Mouse (Mus musculus) ES-E14 (cell line): ENCODE data around the gene Hnf4a. TPM values are rescaled to one million over a fixed set of nuclear protein-coding genes. Genes with fewer than 3 reads are reported as not detected.

ENCODE experiments used
- DNase-seq: peaks from one replicate; pipeline ENCODE4 v3.0.0-alpha.2; 2013; ENCODE audit warnings: low read depth, low spot score
- H3K27ac ChIP-seq: 2 replicates; pipeline ENCODE4 v1.5.1; 2012; ENCODE audit warnings: low read depth, mild to moderate bottlenecking, low read length, moderate library complexity, mixed read lengths; ENCODE audit not compliant: poor library complexity, insufficient read depth, severe bottlenecking
- H3K36me3 ChIP-seq: 2 replicates; pipeline ENCODE4 v1.6.1; 2012; ENCODE audit warnings: mild to moderate bottlenecking, low read length, moderate library complexity, mixed read lengths; ENCODE audit not compliant: control insufficient read depth, poor library complexity, insufficient read depth, severe bottlenecking
- H3K4me1 ChIP-seq, 2 experiments: fragments of 150-350 bp in 1 of 2; sonication (generic) in 1 of 2; 2 replicates each; pipeline ENCODE4 v1.6.1; 2012; ENCODE audit warnings: low read length in 2 of 2, mild to moderate bottlenecking in 1 of 2, mixed read lengths in 1 of 2; ENCODE audit not compliant: control insufficient read depth in 2 of 2, insufficient read depth in 2 of 2, poor library complexity in 1 of 2
- H3K4me3 ChIP-seq, 2 experiments: fragments of 150-350 bp in 1 of 2; sonication (generic) in 1 of 2; 2 replicates each; pipeline ENCODE4 v1.5.1; 2012; ENCODE audit warnings: low read length in 2 of 2, low read depth in 1 of 2, mild to moderate bottlenecking in 1 of 2, mixed read lengths in 1 of 2; ENCODE audit not compliant: insufficient read depth in 1 of 2, poor library complexity in 1 of 2, severe bottlenecking in 1 of 2
- H3K9ac ChIP-seq: 2 replicates; pipeline ENCODE4 v1.6.1; 2012; ENCODE audit warnings: low read depth, mild to moderate bottlenecking, low read length, mixed read lengths; ENCODE audit not compliant: poor library complexity, insufficient read depth, severe bottlenecking
- H3K9me3 ChIP-seq: fragments of 150-350 bp; sonication (generic); 2 replicates; pipeline ENCODE4 v1.6.1; 2012; ENCODE audit warnings: low read depth, mild to moderate bottlenecking, low read length; ENCODE audit not compliant: control insufficient read depth, insufficient read depth
- CHD2 ChIP-seq: IDR thresholded peaks from 2 replicates; pipeline ENCODE4 v1.6.1; 2014; ENCODE audit warnings: mild to moderate bottlenecking, low read depth, low read length, inconsistent platforms
- HCFC1 ChIP-seq: IDR thresholded peaks from 2 replicates; pipeline ENCODE4 v1.6.1; 2012; ENCODE audit warnings: low read length, inconsistent platforms, borderline replicate concordance; ENCODE audit not compliant: insufficient read depth
- MAFK ChIP-seq: IDR thresholded peaks from 2 replicates; pipeline ENCODE4 v1.6.1; 2014; ENCODE audit warnings: mild to moderate bottlenecking, low read depth, low read length, inconsistent platforms; ENCODE audit not compliant: insufficient read depth
- ZC3H11A ChIP-seq: IDR thresholded peaks from 2 replicates; pipeline ENCODE4 v1.6.1; 2012; ENCODE audit warnings: low read depth, mild to moderate bottlenecking, inconsistent platforms, low read length, borderline replicate concordance
- ZNF384 ChIP-seq: IDR thresholded peaks from 2 replicates; pipeline ENCODE4 v1.6.1; 2012; ENCODE audit warnings: low read depth, low read length, inconsistent platforms
- in situ Hi-C, 2 experiments: fragments of 600-800 bp; cut with MboI; formaldehyde crosslinking; loops; one replicate each; pipeline ENCODE4 v1.15.1; 2025; ENCODE audit warnings: low sequenced_read_pairs in 2 of 2, inconsistent platforms in 1 of 2; ENCODE audit not compliant: unreplicated experiment in 2 of 2
- total RNA-seq: library from RNA; depleted of rRNA; stranded (reverse); fragments of 300-350 nt; gene quantifications from 2 replicates; pipeline ENCODE4 v1.2.3, GENCODE M21; 2012

The Hnf4a gene
- total RNA-seq, 1 experiment, result 1.1 TPM

DNA sequence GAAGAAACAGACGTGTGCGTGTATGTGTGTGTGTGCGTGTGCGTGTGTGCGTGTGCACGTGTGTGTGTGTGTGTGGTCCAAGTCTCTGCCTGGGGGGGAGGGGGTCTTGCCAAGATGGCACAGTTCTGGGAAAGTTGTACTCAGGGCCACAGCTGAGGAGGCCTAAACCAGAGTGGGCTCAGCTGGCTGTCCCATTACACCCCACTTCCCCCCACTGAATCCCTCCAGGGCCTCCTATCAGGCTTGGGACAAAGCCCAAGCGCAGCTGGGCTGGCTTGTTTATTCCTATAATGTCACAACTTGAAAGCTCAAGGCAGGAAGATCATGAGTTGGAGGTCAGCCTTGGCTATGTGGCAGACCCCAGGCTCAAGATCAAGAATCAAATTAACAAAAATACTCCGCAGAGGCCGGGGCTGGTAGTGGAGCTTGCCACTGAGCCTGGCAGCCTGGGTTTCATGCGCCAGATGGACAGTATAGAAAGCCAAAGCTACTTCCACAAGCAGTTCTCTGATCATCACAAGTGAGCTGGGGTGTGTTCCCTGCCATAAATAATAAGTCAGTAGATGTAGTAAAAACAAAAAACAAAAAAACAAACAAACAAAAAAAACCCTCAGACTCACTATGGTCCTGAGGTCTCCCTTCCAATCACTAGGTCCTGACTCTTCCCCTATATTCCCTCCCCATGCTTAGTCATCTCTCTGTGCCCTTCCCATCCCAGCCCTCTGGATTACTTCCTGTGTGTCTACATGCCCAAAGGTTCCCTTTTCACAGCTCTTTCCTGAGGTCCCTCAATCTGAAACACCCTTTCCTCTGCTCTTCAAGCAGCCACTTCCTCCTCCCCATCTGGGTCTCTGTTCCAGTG is 76.8 kb downstream of the Hnf4a start:
- no peak for DNase-seq
- no peak for TF ChIP-seq CHD2
- no peak for TF ChIP-seq HCFC1
- TF ChIP-seq ZNF384, result no peak
- TF ChIP-seq MAFK, result no peak
- TF ChIP-seq ZC3H11A, result no peak
- no peaks in the 10 kb centered on the region for H3K4me1 ChIP-seq
- H3K4me3 ChIP-seq, result no peak overlapping the region
- H3K9ac ChIP-seq, result no peak overlapping the region
- H3K36me3 ChIP-seq, result no peaks in the 10 kb centered on the region
- no peak overlapping the region for H3K27ac ChIP-seq
- in situ Hi-C loops, result no loop called here
- no peaks in the 10 kb centered on the region for H3K9me3 ChIP-seq

DNA sequence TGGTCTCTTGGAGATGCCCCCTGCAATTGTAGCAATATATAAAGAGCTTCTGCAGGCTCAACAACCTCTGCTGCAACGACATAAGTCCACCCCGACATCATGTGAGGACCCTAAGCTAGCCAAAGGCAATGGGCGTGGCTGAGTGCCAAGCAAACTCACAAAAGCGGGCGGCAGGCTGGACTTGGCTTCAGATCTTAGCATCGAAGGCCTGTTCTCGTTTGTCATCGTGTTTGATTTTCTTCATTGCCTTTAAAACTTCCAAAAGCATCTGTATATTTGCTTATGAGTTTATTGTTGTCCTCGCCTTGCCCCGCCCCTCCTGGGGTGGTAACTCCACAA is 77.4 kb downstream of the Hnf4a start:
- Histone ChIP-seq H3K9ac (no peak overlapping the region), H3K9me3 (no peaks in the 10 kb centered on the region), H3K4me1 (no peaks in the 10 kb centered on the region), H3K36me3 (no peaks in the 10 kb centered on the region), H3K4me3 (no peak overlapping the region), H3K27ac (no peak overlapping the region)
- in situ Hi-C loops, result no loop called here
- no peak for TF ChIP-seq MAFK
- no peak for TF ChIP-seq CHD2
- no peak for TF ChIP-seq HCFC1
- TF ChIP-seq ZNF384, result no peak
- TF ChIP-seq ZC3H11A, result no peak
- no peak for DNase-seq

DNA sequence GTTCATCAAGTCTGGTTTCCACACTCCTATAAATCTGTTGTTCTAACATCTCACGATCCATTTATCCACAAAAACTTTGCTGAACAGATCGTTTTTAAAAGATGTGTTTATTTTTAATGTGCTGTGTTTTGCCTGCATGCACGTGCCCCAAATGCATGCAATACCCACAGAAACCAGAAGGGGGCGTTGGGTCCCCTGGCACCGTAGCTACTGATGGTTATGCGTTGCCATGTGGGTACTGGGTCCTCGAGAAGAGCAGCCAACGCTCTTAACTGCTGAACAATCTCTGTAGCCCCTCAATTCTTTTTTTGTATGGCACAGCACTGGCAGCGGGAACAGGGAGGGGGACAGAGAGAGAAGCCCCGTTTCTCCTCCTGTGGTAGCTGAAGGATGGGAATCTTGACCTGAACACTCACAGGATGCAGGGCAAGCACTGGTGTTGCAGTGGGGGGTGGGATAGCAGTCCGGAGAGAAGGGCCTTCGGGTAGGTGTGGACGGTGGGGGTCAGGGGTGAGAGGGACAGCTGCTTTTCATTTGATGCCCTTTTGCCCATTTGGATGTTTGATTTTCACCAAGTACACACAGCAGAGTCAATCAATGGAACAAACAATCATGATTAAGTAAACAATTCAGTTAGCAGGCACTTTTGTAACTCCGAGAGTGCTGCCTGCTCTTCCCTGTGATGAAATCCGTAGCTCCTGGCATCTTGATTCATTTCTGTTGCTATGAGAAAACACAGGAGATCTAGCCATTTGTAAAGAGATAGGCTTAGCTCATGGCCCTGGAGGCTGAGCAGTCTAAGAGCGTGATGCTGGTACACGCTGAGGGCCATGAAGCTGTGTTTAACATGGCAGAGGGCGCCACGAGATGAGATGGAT is 80.0 kb downstream of the Hnf4a start:
- H3K4me3 ChIP-seq, result no peak overlapping the region
- no peaks in the 10 kb centered on the region for H3K4me1 ChIP-seq
- H3K36me3 ChIP-seq, result no peaks in the 10 kb centered on the region
- no peaks in the 10 kb centered on the region for H3K9me3 ChIP-seq
- in situ Hi-C loops, result no loop called here
- TF ChIP-seq ZNF384 (no peak), HCFC1 (no peak), ZC3H11A (no peak), CHD2 (no peak), MAFK (no peak)
- no peak overlapping the region for H3K27ac ChIP-seq
- no peak overlapping the region for H3K9ac ChIP-seq
- DNase-seq, result peak; percentile 41

DNA sequence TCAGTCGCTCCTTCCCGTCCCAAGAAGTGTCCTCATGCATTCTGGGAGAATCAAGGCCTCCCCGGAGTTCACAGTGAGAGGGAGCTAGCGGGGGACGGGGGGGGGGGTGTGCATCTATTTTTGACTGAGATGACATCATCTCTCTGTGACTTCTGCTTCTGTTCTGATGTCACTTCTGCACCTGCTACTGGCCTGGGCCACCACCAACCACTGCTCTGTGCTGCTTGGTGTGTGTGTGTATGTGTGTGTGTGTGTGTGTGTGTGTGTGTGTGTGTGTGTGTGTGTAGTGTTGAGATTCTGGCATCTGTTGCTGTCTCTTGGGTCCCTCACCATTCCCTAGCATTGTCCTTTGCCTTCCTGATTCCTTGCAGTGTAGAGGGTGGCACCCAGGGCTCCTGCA is 80.9 kb downstream of the Hnf4a start:
- Histone ChIP-seq H3K4me3 (no peak overlapping the region), H3K4me1 (no peaks in the 10 kb centered on the region), H3K9me3 (no peaks in the 10 kb centered on the region), H3K27ac (no peak overlapping the region), H3K9ac (no peak overlapping the region), H3K36me3 (no peaks in the 10 kb centered on the region)
- DNase-seq, result no peak
- no peak for TF ChIP-seq ZC3H11A
- TF ChIP-seq HCFC1, result no peak
- no peak for TF ChIP-seq CHD2
- TF ChIP-seq MAFK, result no peak
- TF ChIP-seq ZNF384, result no peak
- in situ Hi-C loops, result no loop called here
